Mouse (Mus musculus): ENCODE results near the gene Exph5. TPM values are rescaled to one million over a fixed set of nuclear protein-coding genes. Genes with fewer than 3 reads are reported as not detected.

The Exph5 gene
- total RNA-seq (2021), result 1 to 10 TPM; 3.8 to 4.0 TPM

DNA sequence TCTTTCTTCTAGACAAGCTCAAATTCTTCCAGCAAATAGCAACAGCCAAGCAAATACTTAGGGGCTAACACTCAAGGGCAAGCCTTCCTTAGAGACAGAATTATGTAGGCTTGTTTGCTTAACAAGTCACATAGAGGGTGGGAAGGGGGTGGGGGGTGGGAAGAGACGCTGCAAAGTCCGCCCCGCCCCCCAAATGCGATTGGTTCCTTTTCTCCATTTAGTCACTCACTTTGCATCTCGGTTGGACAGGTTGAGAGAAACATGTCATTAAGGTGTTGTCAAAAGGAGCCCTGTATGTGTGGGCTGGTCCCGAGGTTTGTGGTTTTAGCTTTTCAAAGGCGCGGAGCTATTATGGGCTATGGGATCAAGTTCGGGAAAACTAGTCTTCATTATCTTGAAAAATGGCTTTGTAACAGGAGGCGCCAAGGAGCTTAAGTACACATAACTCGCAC lies at the start of gene Exph5:
Exph5 (plus strand) TSS at position 402 of the 452 bp plus-strand sequence.
- DNase-seq, result no peak

DNA sequence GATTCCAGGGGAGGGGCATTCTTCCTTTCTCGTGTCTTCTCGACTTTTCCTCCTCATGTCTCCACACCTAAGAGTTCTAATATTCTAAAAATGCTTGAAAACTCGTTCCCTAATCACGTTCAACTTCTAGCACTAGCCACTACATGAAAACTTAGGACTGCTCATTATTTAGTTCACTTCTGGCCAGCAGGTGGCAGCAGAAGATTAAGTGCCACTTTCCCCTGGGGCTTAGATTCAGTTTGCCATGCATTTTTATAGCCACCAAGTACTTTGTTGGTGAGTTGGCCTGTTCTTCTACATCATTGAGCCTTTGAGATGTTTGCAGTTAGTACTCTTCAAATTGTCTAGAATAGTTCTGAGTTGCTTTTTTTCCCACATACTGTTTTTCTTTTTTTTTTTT lies 47.1 kb upstream of the Exph5 start:
- DNase-seq, result peak; percentile 63 to 69

DNA sequence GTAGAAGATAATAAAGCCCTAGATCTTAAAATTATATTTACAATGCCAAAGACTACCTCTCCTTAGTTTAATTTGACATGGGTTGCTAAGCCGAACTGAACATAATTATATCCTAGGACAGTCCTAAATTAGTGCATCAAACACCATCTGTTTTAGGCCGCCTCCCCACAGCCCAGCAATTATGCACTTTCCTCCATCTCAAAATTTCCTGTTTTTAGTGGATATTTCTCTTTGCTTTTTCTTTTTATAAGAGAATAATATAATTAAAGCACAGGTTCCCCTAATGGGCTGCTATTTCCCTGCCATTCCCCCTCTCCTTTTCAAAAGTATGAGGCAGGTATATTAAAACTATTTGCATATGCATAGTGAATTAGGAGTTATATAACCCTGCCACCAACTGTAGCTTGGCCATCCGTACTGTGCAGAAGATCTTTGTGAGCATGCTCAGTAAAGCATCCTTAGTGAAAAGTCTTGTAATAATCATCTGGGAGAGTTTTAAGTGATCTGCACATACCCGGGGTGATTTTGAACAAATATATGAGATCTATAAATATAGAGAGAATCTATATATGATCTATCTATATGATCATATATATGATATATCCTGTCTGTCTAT lies 44.7 kb upstream of the Exph5 start:
- DNase-seq, result peak in 1 of 2 experiments; percentile 5

DNA sequence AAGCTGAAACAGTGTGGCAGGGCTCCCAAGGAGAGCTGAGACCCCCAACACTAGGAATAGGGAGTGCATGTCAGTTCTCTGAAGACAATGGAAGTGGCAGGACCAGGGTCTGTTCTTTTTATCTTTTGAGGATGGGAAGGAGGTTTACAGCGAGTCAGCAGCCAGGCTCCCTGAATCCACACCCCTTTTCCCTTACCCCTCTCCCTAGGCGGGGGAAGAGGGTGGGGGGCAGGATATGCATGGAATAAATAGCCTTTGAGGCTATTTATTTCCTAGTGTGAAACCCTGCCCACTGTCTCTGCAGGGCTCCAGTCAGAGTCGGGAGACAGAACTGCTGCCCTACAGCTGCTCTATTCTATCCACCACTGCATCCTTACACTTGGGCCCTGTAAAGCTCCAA lies 43.7 kb upstream of the Exph5 start:
- DNase-seq, result no peak

DNA sequence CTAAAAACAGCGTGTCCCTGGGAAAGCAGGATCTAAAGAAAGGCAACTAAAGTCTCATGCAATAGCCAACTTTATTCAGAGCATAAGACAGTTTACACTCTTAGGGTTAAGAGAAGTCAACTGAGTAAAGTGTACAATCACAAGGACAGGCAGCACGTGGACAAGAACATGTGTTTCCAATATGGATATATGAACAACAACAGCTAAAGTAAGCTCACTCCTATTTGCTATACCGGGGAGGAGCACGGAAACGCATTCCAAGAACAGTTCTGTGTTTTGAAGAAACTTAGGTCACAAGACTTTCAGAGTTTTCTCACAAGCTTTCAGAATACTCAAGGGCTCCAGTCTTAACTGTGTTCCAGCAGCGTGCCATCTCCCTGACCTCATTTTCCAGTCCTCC lies 43.3 kb upstream of the Exph5 start:
- no peak for DNase-seq

DNA sequence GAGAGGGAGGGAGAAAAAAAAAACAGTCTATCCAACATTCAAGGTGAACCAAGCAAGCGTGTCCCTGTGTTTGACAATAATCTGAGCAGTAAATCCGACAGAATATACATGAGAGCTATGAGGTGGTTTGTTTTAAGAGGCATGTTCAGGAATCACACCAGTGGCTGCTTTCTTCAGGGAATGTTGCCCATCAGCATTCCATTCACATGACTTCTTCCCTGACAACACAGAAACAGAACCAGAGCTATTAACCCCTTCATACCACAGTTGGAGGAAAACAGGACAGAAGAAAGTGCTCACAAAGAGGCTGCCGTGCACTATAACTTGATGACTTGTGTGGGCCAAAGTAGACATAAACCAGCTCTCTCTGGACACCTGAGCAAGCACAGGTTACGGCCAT lies 37.1 kb upstream of the Exph5 start:
- no peak for DNase-seq

DNA sequence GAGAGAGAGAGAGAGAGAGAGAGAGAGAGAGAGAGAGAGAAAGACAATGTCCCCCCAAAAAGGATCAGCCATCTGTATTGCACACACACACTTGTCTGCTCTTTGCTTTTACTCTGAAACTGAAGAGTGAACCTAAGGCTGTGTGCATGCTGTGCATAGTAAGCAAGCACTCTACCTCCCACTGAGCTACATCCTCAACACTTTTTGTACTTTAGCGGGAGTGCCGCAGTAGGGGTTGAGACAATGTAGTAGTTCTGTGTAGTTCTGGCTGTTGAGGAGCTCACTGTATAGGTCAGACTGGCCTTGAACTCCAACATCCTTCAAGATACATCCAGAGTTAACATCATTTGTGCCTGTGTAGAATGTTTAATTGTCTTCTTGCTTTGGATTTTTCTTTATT lies 35.9 kb upstream of the Exph5 start:
- DNase-seq, result no peak

DNA sequence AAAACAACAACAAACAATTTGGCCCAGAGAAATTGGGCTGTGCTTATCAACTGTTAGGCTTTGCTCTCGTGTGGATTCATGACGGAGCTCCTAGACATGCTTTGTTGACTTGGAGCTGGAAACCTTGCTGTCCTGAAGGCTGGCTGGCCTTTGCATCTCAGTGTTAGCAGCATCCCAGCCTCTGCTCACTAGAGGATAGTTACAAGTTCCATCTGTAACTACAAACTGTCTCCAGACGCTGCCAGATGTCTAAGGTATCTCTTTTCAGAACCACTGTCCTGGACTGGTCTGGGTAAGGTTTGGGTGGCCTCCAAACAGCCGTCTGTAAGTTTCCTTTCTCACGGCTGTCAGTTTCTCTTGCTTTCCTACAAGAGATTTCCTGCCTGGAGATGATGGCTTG lies 33.4 kb upstream of the Exph5 start:
- DNase-seq, result no peak

DNA sequence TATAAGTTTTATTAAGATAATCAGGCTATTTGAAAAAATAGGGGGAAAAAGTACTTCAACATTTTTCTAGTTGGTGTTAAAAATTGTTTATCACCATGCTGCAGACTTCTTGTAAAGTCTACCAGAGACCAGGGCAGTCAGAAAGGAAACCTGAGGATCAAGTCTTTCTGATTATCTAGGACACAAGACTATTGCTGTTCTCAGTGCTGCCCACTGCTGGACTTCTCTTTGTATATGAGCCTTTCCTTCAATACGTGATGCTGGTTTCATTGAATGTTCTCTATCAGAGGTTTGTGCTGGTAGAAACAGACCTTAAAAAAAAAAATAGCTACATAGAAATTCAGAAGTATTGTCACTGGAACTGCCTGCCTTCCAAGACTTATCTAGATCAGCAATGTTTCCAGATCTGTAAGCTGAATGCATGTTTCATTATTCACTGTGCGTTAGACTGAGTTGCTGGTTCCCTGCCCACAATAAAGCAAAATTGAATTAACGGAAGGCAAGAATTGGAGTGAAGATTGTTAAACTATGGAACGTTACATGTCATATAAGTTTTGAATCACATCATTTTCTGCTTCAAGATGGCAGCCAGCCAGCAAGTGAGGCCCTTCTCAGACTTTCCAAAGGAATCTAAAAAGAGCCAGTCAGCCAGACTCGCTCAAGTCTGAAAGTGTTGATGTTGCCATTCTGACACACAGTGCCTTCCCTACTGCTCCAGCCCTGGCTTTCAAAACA lies 32.6 kb upstream of the Exph5 start:
- no peak for DNase-seq

DNA sequence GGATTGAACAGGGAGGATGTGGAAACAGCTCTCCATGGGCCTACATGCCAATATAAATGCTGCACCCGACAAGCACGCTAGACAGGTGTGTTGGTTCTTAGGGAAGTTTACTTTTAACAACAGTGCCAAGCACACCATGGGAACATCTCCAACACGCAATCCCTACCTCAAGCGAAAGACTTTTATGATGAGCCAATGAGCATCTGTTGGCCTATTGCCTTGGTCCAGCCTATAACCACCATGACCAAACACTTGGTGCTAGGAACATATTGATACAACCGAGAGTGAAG lies 32.1 kb upstream of the Exph5 start:
- DNase-seq, result no peak

DNA sequence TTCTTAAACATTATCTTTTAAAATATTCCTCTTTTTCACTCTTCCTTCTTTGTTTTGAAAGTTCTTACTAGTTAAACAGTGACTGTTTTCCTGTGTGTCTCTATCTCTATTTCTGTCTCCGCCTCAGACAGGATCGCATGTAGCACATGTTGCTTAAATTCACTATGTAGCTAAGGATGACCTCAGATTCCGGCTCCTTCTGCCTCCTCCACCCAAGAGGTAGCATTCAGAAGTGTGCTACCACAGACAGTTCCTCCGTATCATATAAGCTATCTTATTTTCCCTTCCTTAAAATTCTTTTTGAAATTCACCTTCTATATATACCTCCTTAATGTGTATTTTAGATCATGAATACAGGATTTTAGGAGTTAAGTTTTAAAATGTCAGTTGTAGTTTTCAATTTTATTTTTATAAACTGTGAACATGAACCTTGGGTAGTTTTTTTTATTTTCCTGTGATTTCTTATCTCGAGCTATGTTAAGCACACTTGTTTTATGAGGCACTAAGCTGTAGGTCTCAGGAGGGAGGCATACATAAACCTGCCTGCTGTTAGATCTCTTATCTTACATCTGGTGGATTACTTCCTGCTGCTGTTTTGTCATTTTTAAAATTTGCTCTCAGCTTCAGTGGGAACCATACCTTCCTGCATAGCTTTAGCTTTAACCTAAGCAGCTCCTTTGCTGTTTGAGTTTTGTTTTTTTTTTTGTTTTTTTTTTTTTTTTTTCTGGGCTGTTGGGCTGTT lies 30.0 kb upstream of the Exph5 start:
- no peak for DNase-seq

DNA sequence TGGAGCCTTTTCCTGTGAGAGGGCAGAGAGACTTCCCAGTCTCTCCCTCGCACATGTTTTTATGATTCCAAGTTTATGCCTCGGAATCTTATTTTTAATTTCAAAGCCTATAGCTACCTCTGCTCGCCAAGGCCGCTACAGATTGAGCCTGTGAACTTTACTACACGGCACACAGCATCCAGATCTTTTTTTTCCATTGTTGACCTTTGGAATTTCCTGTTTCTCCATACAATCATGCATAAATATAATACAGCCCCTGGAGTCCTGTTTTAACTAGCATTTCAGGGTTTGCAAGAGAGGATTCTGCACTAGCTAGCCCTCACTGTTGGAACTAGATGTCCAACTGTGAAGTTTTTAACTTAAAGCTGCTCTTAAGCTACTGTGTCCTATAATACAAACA lies 29.3 kb upstream of the Exph5 start:
- no peak for DNase-seq

DNA sequence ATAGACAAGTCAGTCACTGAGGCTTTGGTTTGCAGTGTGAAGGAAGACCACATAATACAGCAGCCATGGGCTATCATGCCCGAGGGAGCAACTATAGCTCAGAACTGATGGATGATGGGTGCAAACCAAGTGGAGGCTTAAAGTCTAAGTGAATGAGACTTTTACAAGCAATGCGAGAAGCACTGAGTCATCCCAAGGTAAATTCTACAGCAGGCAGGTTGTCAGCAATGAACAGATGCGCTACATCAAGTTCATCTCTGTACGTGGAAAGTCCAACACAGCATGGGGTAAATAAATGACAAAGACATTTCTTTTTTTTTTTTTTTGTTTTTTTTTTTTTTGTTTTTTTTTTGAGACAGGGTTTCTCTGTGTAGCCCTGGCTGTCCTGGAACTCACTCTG lies 28.8 kb upstream of the Exph5 start:
- no peak for DNase-seq

DNA sequence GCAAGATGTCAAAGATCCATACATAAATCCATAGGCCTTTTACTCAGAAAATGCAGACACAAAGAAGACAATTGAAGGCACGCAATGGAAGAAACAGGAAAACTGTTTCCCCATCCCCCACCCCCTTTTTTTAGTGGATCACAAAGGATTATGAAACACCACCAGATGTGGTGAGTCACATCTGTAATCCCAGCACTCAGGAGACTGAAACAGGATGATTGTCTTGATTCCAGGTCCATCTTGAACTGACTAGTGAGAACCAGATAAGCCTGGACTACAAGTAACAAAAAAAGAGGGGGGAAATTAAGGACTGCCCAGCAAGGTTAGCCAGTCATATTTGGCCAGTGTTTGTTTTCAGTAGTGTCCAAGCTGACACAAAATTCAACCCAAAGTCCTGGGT lies 25.1 kb upstream of the Exph5 start:
- DNase-seq, result no peak

DNA sequence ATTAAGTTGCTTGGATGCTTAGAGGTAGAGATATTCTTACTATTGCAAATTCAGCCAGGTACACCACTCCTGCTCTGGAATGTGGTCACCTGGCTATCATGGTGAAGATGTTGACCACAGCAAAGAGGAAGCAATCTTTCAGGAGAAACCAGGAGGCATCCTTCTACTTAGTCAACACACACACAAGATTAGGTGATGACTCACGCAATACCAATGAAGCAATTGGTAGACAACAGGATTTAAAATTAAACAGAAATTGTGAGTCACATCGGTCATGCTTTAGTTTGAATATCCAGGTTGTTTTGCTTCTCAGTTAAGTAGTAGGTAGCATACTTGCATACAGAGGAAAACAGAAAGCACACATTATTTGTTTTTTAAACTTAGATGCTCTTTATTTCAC lies 22.5 kb upstream of the Exph5 start:
- no peak for DNase-seq

DNA sequence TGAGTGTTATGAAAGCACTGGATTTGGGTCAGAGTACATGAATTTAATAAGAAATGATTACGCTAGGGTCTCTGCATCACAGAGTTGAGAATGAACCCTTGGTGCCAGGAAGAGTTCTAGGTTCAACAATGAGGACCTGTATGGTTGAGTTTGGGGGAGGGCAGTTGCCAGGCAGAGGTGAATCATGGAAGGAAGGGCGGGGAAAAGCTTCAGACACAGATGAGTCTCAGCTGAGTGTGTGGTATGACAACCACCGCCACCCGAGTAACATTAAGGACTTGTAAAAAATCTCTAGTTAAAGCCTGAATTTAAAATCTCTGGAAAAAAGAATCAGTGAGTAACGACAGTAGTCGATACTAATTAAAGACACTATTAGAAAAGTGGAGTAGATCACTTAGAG lies 14.7 kb upstream of the Exph5 start:
- DNase-seq, result no peak

DNA sequence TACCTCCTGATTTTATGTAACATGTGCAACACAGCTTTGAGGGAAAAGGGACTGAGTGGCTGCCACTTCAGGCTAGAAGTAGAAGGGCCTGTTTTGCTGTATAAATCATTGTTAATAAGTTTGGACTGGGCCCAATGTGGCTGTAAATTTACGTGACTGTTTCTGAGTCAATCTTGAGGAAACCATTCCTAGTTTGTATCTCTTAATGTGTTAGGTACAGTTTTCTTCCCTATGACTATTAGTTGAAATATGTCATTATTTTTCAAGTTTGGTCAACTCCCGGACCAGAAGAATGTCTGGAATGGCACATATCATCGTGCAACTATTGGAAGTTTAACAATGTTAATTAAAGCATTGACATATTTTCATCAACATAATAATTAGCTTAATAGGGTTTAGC lies 11.5 kb upstream of the Exph5 start:
- no peak for DNase-seq

DNA sequence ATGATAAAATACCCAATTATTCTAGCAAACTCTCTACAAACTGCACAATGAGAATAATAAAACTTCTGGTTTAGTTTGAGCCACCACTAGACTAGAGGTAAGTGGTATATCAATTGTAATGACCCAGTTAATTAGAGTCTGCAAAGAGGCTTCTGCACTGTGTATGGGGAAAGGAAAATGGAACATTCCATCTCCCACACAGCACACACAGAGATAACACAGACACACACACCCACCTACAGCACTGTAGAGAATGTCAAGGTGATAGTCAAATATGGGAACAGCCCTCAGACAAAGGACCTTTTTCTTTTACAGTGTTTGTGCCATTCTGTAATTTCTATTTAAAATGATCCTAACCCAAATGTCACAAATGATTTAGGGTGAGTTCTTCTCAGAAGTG lies 8.6 kb upstream of the Exph5 start:
- DNase-seq, result no peak

DNA sequence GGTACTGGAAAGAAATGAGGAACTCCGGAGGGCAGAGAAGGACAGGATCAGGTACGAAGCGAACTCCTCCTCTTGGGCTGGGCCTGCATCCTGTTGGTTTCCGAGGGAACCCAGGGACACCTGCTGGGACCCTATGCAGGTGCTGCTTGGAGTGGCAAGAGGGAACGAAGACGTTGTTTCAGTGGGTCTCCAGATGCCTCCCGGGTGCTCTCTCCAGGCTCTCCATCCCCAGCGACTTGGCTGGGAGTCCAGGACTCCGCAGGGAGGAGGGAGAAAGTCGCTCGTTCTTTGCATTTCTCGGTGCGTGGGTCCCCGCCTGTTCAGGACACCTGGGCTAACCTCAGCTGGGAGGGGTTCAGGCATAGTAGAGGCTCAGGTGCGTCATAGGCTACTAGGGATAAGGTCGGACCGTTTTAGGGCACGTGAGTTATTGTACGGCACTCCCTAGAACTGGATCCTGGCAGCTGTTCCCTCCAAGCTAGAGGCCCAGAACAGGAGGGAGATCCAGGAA lies 386 bp downstream of the Exph5 start:
- no peak for DNase-seq

DNA sequence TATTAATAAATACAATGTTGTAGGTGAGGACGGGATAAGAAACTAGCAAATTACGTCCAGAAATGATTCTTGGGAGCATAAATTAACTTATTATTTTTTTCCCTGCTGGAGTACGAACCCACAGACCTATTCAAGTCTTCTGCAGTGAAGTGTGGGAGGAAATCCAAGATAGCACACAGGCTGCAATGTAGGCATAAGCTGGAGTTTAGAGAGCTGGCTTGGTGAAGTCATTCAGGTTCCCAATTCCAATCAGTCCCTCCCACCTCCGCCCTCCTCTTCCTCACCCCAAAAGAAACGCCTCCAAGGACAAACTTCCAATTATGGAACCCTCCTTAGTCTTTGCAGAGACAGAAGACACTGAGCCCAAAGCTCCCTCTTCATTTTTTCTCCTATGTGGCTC lies 945 bp downstream of the Exph5 start:
- no peak for DNase-seq

DNA sequence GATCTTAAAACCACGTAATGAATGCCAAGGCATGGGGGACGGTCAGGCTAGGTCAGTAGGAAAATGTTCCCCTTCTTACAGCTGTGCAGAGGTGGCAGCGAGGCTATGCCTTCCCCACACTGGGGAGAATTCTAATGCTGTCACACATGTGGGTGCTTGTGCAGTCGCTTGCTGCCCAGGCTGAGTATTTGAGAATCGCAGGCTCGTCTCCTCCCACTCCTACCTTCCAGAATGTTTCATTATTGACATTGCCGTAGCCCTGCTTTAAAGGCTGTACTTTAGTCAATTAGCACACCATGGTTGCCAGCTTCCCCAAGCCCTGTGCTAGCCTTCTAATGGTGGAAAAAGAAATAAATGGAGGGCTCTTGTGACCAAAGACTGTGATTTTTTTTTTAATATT lies 6.4 kb downstream of the Exph5 start:
- no peak for DNase-seq

DNA sequence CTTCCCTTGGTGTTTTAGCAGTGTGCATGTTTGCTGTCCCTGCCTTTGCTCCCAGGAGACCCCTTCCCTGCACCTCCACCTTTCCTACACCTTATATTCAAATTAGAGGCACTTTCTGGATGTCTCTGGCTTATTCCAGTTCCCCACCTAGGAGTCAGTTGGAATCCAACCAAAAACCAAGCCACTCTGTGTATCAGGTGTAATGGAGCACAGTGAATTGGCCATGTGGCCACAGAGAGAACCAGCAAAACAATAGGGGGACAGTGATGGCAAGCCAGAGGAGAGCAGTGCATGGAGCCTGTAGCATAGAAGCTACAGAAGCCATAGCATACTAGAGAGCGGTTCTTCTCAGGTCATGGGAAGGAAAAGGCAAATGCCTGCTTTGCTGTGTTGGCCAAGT lies 11.5 kb downstream of the Exph5 start:
- DNase-seq, result no peak

DNA sequence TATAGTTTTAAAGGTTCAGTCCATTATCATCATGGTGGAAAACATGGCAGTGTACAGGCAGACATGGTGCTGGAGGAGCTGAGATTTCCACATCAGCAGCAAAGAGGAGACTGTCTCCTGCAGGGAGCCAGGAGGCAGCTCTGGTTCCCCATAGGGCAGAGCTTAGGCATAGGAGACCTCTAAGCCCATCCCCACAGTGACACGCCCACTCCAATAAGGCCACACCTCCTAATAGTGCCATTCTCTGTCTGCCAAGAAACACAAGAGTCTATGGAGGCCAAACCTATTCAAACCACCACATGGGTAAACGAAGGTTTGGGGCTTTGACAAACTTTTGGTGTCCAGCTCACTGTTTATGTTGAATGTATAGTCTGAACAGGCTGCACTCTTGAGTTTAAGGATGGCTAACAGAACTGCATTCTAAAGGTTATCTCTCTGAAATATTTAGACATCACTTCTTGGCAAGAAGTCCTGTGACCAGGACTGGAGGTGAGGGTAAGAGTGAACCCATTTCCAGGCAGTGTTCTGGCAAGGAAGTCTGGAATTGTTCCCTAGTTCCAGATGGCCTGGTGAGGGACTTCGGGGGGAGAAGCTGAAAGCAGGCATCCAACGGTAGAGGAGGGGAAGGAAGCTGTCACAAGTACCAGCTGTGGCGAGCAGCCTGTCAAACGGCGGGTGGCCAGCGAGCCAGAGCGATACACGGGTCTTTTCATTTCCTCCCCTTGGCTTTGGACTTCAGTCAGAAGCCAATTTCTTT lies 19.6 kb downstream of the Exph5 start:
- peak in 1 of 2 experiments; percentile 5 for DNase-seq

Measured in layer of hippocampus, postnatal 36 days (tissue).